Mouse (Mus musculus) olfactory bulb, adult 2 months (tissue): ENCODE results near the gene Rpl23a. TPM values are rescaled to one million over a fixed set of nuclear protein-coding genes. Genes with fewer than 3 reads are reported as not detected.

ENCODE experiments used
- H3K27ac ChIP-seq: fragments of 200-500 bp; 2 replicates; pipeline ENCODE4 v1.5.1; 2012; ENCODE audit warnings: low read depth, low read length; ENCODE audit not compliant: insufficient read depth
- H3K4me1 ChIP-seq: fragments of 200-500 bp; 2 replicates; pipeline ENCODE4 v1.6.1; 2012; ENCODE audit warnings: low read length; ENCODE audit not compliant: control insufficient read depth, insufficient read depth
- H3K4me3 ChIP-seq: fragments of 200-500 bp; 2 replicates; pipeline ENCODE4 v1.5.1; 2012; ENCODE audit warnings: mild to moderate bottlenecking, low read depth, low read length, moderate library complexity; ENCODE audit not compliant: insufficient read depth
- CTCF ChIP-seq: fragments of 200-500 bp; IDR thresholded peaks from 2 replicates; pipeline ENCODE4 v1.5.1; 2012; ENCODE audit warnings: low read depth, mild to moderate bottlenecking, low read length, moderate library complexity; ENCODE audit not compliant: insufficient read depth
- POLR2A ChIP-seq: fragments of 200-500 bp; IDR thresholded peaks from 2 replicates; pipeline ENCODE4 v1.6.1; 2012; ENCODE audit warnings: mild to moderate bottlenecking, low read depth, low read length, moderate library complexity; ENCODE audit not compliant: insufficient read depth
- WGBS: fragments of 180-500 bp; shearing (Covaris S2); methylation state at CpG from one replicate; pipeline ENCODE4 v1.1.7; 2018; 5-methylcytosine and 5-hydroxymethylcytosine counted together
- polyA plus RNA-seq: library from polyadenylated mRNA; stranded (reverse); fragments of >200 nt; gene quantifications from 2 replicates; pipeline ENCODE4 v1.2.4, GENCODE M21; 2012; ENCODE audit warnings: low replicate concordance; ENCODE audit not compliant: missing spikeins, insufficient read depth, insufficient read length

Gene Rpl23a
- polyA plus RNA-seq, result 1,288 TPM in 1 of 2 replicates, not detected in the other

- Histone ChIP-seq H3K4me1 (peaks cover 9% of the 10 kb centered on the region), H3K4me3 (peak within 1 kb of the TSS; percentile 96), H3K27ac (peak within 1 kb of the TSS; percentile 79)
- TF ChIP-seq POLR2A, result peak; percentile 92
- no peak for TF ChIP-seq CTCF
- under 1% methylated on average over 38 of the region's 38 CpGs for WGBS
Observed at GRCm38 (mm10) chr11:78182961-78183844, at the start of gene Rpl23a. TSS of gene Rpl23a (minus strand) at chr11:78183584.

GRCm38 (mm10) chr11:78231518-78231917 is 48.1 kb upstream of the Rpl23a start:
- Histone ChIP-seq H3K4me1 (no peaks in the 10 kb centered on the region), H3K4me3 (no peak overlapping the region), H3K27ac (no peak overlapping the region)
- WGBS, result 89% methylated on average over 6 of the region's 6 CpGs
- TF ChIP-seq POLR2A (no peak), CTCF (no peak)

GRCm38 (mm10) chr11:78223586-78223985 is 40.2 kb upstream of the Rpl23a start:
- Histone ChIP-seq H3K27ac (no peak overlapping the region), H3K4me1 (no peaks in the 10 kb centered on the region), H3K4me3 (no peak overlapping the region)
- TF ChIP-seq POLR2A (no peak), CTCF (no peak)
- WGBS, result 83% methylated on average over 4 of the region's 4 CpGs

GRCm38 (mm10) chr11:78215709-78216317 is 32.4 kb upstream of the Rpl23a start:
- no peak for TF ChIP-seq POLR2A
- no peak for TF ChIP-seq CTCF
- peak overlapping the region; percentile 81 for H3K27ac ChIP-seq
- no peak overlapping the region for H3K4me3 ChIP-seq
- no peaks in the 10 kb centered on the region for H3K4me1 ChIP-seq
- 56% methylated on average over 11 of the region's 11 CpGs for WGBS

GRCm38 (mm10) chr11:78213086-78213817 is 29.9 kb upstream of the Rpl23a start:
- 92% methylated on average over 14 of the region's 14 CpGs for WGBS
- Histone ChIP-seq H3K27ac (no peak overlapping the region), H3K4me1 (no peaks in the 10 kb centered on the region), H3K4me3 (no peak overlapping the region)
- TF ChIP-seq POLR2A, result no peak
- no peak for TF ChIP-seq CTCF

GRCm38 (mm10) chr11:78211513-78211912 is 28.1 kb upstream of the Rpl23a start:
- 88% methylated on average over 5 of the region's 5 CpGs for WGBS
- H3K27ac ChIP-seq, result no peak overlapping the region
- TF ChIP-seq POLR2A (no peak), CTCF (no peak)
- H3K4me3 ChIP-seq, result no peak overlapping the region
- peaks cover 9% of the 10 kb centered on the region; the same call in 1 of the 2 replicates for H3K4me1 ChIP-seq

GRCm38 (mm10) chr11:78210615-78211014 is 27.2 kb upstream of the Rpl23a start:
- no peak for TF ChIP-seq POLR2A
- no peak for TF ChIP-seq CTCF
- Histone ChIP-seq H3K4me1 (peaks cover 15% of the 10 kb centered on the region), H3K27ac (no peak overlapping the region), H3K4me3 (no peak overlapping the region)
- 85% methylated on average over 7 of the region's 7 CpGs for WGBS

GRCm38 (mm10) chr11:78209886-78210285 is 26.5 kb upstream of the Rpl23a start:
- TF ChIP-seq POLR2A (no peak), CTCF (no peak)
- WGBS, result 91% methylated on average over 6 of the region's 6 CpGs
- no peak overlapping the region for H3K4me3 ChIP-seq
- H3K27ac ChIP-seq, result no peak overlapping the region
- H3K4me1 ChIP-seq, result peaks cover 17% of the 10 kb centered on the region

- peaks cover 17% of the 10 kb centered on the region for H3K4me1 ChIP-seq
- 88% methylated on average over 7 of the region's 7 CpGs for WGBS
- no peak overlapping the region for H3K27ac ChIP-seq
- TF ChIP-seq CTCF, result no peak
- no peak for TF ChIP-seq POLR2A
- no peak overlapping the region for H3K4me3 ChIP-seq
Observed at GRCm38 (mm10) chr11:78207190-78207589, 23.8 kb upstream of the Rpl23a start.
